Comparison of ENCODE assay signal across 18 mouse cellular contexts in genomic region chr10:117874936-117875335, GRCm38 (mm10). TPM values are rescaled to one million over a fixed set of nuclear protein-coding genes. Genes with fewer than 3 reads are reported as not detected.
DNase-seq lines count a peak whose midpoint lies in the region; ATAC-seq lines count a peak whose summit lies in the region.
"Had no signal": no experiment of that assay in that cellular context is flagged by ENCODE, and none has a peak within 500 bp of the region (broad histone marks: within the 10 kb centered on the region; RNA-seq: fewer than 3 reads in every experiment).

No protein-coding gene starts in this region.

- DNase-seq in left cerebral cortex, adult 11 months (ENCODE audit: low spot score) = peak; percentile 43
- no peak for DNase-seq in left cerebral cortex, postnatal 4 days
- peak; percentile 52 to 54 for DNase-seq in layer of hippocampus, postnatal 36 days
- DNase-seq in right cerebral cortex, adult 2 months (ENCODE audit: low spot score in 2 of 2) = peak; percentile 74 to 77
- DNase-seq in midbrain, embryonic 14.5 days = no peak
- DNase-seq in midbrain, embryonic 10.5 days (ENCODE audit: low spot score) = no peak
- DNase-seq: cerebellum, adult 11 months; kidney, adult 2 months; kidney, postnatal 4 days; lung, adult 18-20 months; lung, postnatal 36 days had no signal

- intact Hi-C loops in left cerebral cortex, postnatal 4 days (cut with DNase I) = no loop called here

- no peak overlapping the region for H3K4me2 ChIP-seq in midbrain, embryonic 14.5 days (ENCODE audit: low read length)
- H3K4me2 ChIP-seq: embryonic facial prominence, embryonic 13.5 days; hindbrain, embryonic 15.5 days; limb, embryonic 15.5 days; midbrain, embryonic 13.5 days had no signal

- no peaks in the 10 kb centered on the region for H3K4me1 ChIP-seq in midbrain, embryonic 14.5 days (ENCODE audit: control insufficient read depth, insufficient read depth, low read length)
- H3K4me1 ChIP-seq in midbrain, embryonic 10.5 days = no peaks in the 10 kb centered on the region
- H3K4me1 ChIP-seq: embryonic facial prominence, embryonic 13.5 days; hindbrain, embryonic 15.5 days; limb, embryonic 15.5 days; midbrain, embryonic 13.5 days had no signal

- no peak overlapping the region for H3K4me3 ChIP-seq in midbrain, embryonic 14.5 days (replicated peaks; ENCODE audit: low read depth, low read length)
- H3K4me3 ChIP-seq in midbrain, embryonic 10.5 days = no peak overlapping the region
- H3K4me3 ChIP-seq: embryonic facial prominence, embryonic 13.5 days; hindbrain, embryonic 15.5 days; limb, embryonic 15.5 days; midbrain, embryonic 13.5 days had no signal

- H3K9me3 ChIP-seq in midbrain, embryonic 14.5 days (ENCODE audit: control insufficient read depth, low read length) = no peaks in the 10 kb centered on the region
- no peaks in the 10 kb centered on the region for H3K9me3 ChIP-seq in midbrain, embryonic 10.5 days (replicated peaks)
- H3K9me3 ChIP-seq: embryonic facial prominence, embryonic 13.5 days; hindbrain, embryonic 15.5 days; limb, embryonic 15.5 days; midbrain, embryonic 13.5 days had no signal

- ATAC-seq in midbrain, embryonic 14.5 days (ENCODE audit: low FRiP score, low TSS enrichment) = no peak
- ATAC-seq in inflammation-experienced regulatory T-cells, adult 6 months = no peak
- ATAC-seq in megakaryocyte progenitor cell, adult 5-6 weeks (replicated peaks; ENCODE audit: poor library complexity) = no peak
- ATAC-seq: midbrain, embryonic 13.5 days; Patski had no signal

- H3K27ac ChIP-seq in midbrain, embryonic 14.5 days (replicated peaks; ENCODE audit: low read depth, low read length) = no peak overlapping the region
- no peak overlapping the region for H3K27ac ChIP-seq in midbrain, embryonic 10.5 days (replicated peaks)
- H3K27ac ChIP-seq: embryonic facial prominence, embryonic 13.5 days; hindbrain, embryonic 15.5 days; limb, embryonic 15.5 days; midbrain, embryonic 13.5 days had no signal

- H3K27me3 ChIP-seq in midbrain, embryonic 14.5 days (ENCODE audit: control insufficient read depth, insufficient read depth, low read length) = no peaks in the 10 kb centered on the region
- H3K27me3 ChIP-seq in midbrain, embryonic 10.5 days (ENCODE audit: low read depth, poor library complexity, severe bottlenecking) = no peaks in the 10 kb centered on the region
- H3K27me3 ChIP-seq: embryonic facial prominence, embryonic 13.5 days; hindbrain, embryonic 15.5 days; limb, embryonic 15.5 days; midbrain, embryonic 13.5 days; Patski had no signal

- no peak overlapping the region for H3K9ac ChIP-seq in midbrain, embryonic 14.5 days (replicated peaks; ENCODE audit: low read length)
- H3K9ac ChIP-seq: embryonic facial prominence, embryonic 13.5 days; hindbrain, embryonic 15.5 days; limb, embryonic 15.5 days; midbrain, embryonic 13.5 days had no signal

- WGBS in midbrain, embryonic 14.5 days = 83% methylated on average over 10 of the region's 10 CpGs
- WGBS in midbrain, embryonic 10.5 days = 83% methylated on average over 10 of the region's 10 CpGs

- no peaks in the 10 kb centered on the region for H3K36me3 ChIP-seq in midbrain, embryonic 14.5 days (ENCODE audit: control insufficient read depth, insufficient read depth, low read length)
- no peaks in the 10 kb centered on the region for H3K36me3 ChIP-seq in midbrain, embryonic 10.5 days
- H3K36me3 ChIP-seq: embryonic facial prominence, embryonic 13.5 days; hindbrain, embryonic 15.5 days; limb, embryonic 15.5 days; midbrain, embryonic 13.5 days had no signal

RNA-seq across cellular contexts. Expression of gene Rap1b, which starts 29.1 kb away (rescaled TPM):
- total RNA-seq in left cerebral cortex, postnatal 4 days (2021) = 100 to 1,000 TPM in 1 of 2 experiments, 10 to 100 TPM in 1; 98.6 to 110 TPM
- 10 to 100 TPM; 64.4 to 66.1 TPM for total RNA-seq in layer of hippocampus, postnatal 36 days (2021)
- polyA plus RNA-seq in midbrain, embryonic 14.5 days (2014; fragmentation: Nextera tagmentation; extraction: Ambion mirVana) = 156 and 185 TPM in 2 replicates
- polyA plus RNA-seq in inflammation-experienced regulatory T-cells, adult 6 months (2017; shearing (Covaris generic)) = 100 to 1,000 TPM in 1 of 3 experiments, 10 to 100 TPM in 2; 60.4 to 128 (median 82.5) TPM
- 144 and 146 TPM in 2 replicates for polyA plus RNA-seq in midbrain, embryonic 10.5 days (2016; fragmentation: Nextera tagmentation; extraction: Ambion mirVana)
- total RNA-seq in megakaryocyte progenitor cell, adult 5-6 weeks (2015) = 215 and 244 TPM in 2 replicates
- 84.2 and 95.6 TPM in 2 replicates for total RNA-seq in megakaryocyte progenitor cell, adult 5-6 weeks (2017)

Comparison
In these comparisons a context has a peak if more than half of its experiments do, and no peak if none do; other contexts are left out.
1. DNase-seq: peak in left cerebral cortex, adult 11 months (single experiment), layer of hippocampus, postnatal 36 days (2 of 2) and right cerebral cortex, adult 2 months (2 of 2); none in left cerebral cortex, postnatal 4 days (single experiment), midbrain, embryonic 14.5 days (single experiment) and midbrain, embryonic 10.5 days (single experiment).